Mouse (Mus musculus) liver, embryonic 14.5 days (tissue): ENCODE data around the gene Chrm2.

Source experiments
- CTCF ChIP-seq: IDR thresholded peaks from 2 replicates; pipeline ENCODE4 v1.5.1; 2016; ENCODE audit warnings: antibody characterized with exemption, low read depth, control low read depth
- EP300 ChIP-seq: IDR thresholded peaks from 2 replicates; pipeline ENCODE4 v1.6.1; 2016; ENCODE audit warnings: antibody characterized with exemption, low read depth

DNA sequence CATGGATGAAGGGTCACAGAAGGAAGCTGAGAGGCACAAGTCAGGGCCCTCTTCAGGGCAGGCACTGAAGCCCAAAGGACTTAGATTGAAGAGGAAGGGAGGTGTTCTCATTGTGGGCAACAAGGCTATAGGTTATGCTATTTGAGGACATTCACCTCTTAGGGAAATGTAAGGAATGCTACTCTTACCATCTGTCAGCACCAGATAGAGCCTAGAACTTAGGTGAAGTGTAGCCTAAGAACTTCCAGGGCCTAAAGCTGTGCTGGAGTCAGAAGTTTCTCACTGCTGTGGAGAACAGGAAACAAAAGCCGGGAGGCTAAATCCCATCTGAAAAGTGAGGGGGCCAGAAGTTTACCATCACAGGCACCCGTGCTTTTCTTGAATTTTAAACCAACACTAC is 120.6 kb downstream of the Chrm2 start:
- TF ChIP-seq CTCF: no peak
- TF ChIP-seq EP300: no peak
